Mouse (Mus musculus): ENCODE measurements at regions not wholly inside any gene's neighbourhood (a gene's known extent, or its start where the extent isn't known, plus 50 kb on each side); places are given as distances from the start of the nearest gene placed in this dataset.
"Not testable (repeated sequence)": the region's sequence is repeated elsewhere in the genome, so short reads cannot be mapped to it uniquely, and the experiment has no call there.

- POLR2A ChIA-PET: no interaction called here
- CTCF ChIA-PET: no interaction called here
These were observed 149.9 kb upstream of the Emcn start for GRCm38 (mm10) chr3:137191009-137191408.

- ChIA-PET POLR2A (no interaction called here), CTCF (interaction anchor here in 1 of 4 experiments (0.6 kb wide), 1 partner anchor 1875 kb away, joined by 3 read pairs; no protein-coding TSS in a partner anchor)
These were observed 147.0 kb upstream of the Emcn start for GRCm38 (mm10) chr3:137193873-137194272.

- ChIA-PET CTCF (no interaction called here), POLR2A (no interaction called here)
These were observed 129.2 kb upstream of the Emcn start for GRCm38 (mm10) chr3:137211667-137212066.

GRCm38 (mm10) chr3:137216036-137216435 lies 124.8 kb upstream of the Emcn start:
- POLR2A ChIA-PET: no interaction called here
- CTCF ChIA-PET: no interaction called here

- POLR2A ChIA-PET: no interaction called here
- CTCF ChIA-PET: no interaction called here
These were observed 123.6 kb upstream of the Emcn start for GRCm38 (mm10) chr3:137217245-137217644.

GRCm38 (mm10) chr3:137217926-137218325 lies 122.9 kb upstream of the Emcn start:
- POLR2A ChIA-PET: no interaction called here
- CTCF ChIA-PET: no interaction called here

GRCm38 (mm10) chr3:137226151-137226550 lies 114.7 kb upstream of the Emcn start:
- POLR2A ChIA-PET: no interaction called here
- CTCF ChIA-PET: no interaction called here

- ChIA-PET CTCF (interaction anchor here in 1 of 4 experiments (0.6 kb wide), 1 partner anchor 77 kb away, joined by 4 read pairs; no protein-coding TSS in a partner anchor), POLR2A (no interaction called here)
These were observed 113.6 kb upstream of the Emcn start for GRCm38 (mm10) chr3:137227122-137227838.

- CTCF ChIA-PET: no interaction called here
- POLR2A ChIA-PET: no interaction called here
These were observed 112.5 kb upstream of the Emcn start for GRCm38 (mm10) chr3:137228416-137228815.

GRCm38 (mm10) chr3:137242877-137243276 lies 98.0 kb upstream of the Emcn start:
- POLR2A ChIA-PET: no interaction called here

GRCm38 (mm10) chr3:137263907-137264306 lies 77.0 kb upstream of the Emcn start:
- ChIA-PET CTCF (no interaction called here), POLR2A (interaction anchor here in 2 of 4 experiments (0.5 to 1.1 kb wide), 2 partner anchors 9 to 191 kb away, joined by 3 read pairs; no protein-coding TSS in a partner anchor)

More at GRCm38 (mm10) chr3:137242877-137243276, 98.0 kb upstream of the Emcn start:
- CTCF ChIA-PET: no interaction called here

GRCm38 (mm10) chr3:137267752-137268151 lies 73.1 kb upstream of the Emcn start:
- POLR2A ChIA-PET: no interaction called here
- CTCF ChIA-PET: no interaction called here

- CTCF ChIA-PET: no interaction called here
- POLR2A ChIA-PET: no interaction called here
These were observed 65.4 kb upstream of the Emcn start for GRCm38 (mm10) chr3:137275444-137275843.

- CTCF ChIA-PET: interaction anchor here in 1 of 4 experiments (0.7 kb wide), 1 partner anchor 494 kb away, joined by 3 read pairs; no protein-coding TSS in a partner anchor
These were observed 61.6 kb upstream of the Emcn start for GRCm38 (mm10) chr3:137279284-137279683.

GRCm38 (mm10) chr3:137281052-137281451 lies 59.8 kb upstream of the Emcn start:
- POLR2A ChIA-PET: no interaction called here

More at GRCm38 (mm10) chr3:137279284-137279683, 61.6 kb upstream of the Emcn start:
- POLR2A ChIA-PET: no interaction called here

GRCm38 (mm10) chr3:137287558-137287957 lies 53.3 kb upstream of the Emcn start:
- CTCF ChIA-PET, POLR2A ChIA-PET: not testable (repeated sequence)

More at GRCm38 (mm10) chr3:137281052-137281451, 59.8 kb upstream of the Emcn start:
- CTCF ChIA-PET: no interaction called here

GRCm38 (mm10) chr3:137288301-137288942 lies 52.4 kb upstream of the Emcn start:
- CTCF ChIA-PET: no interaction called here
- POLR2A ChIA-PET: no interaction called here

GRCm38 (mm10) chr3:137288943-137289682 lies 51.8 kb upstream of the Emcn start:
- POLR2A ChIA-PET: interaction anchor here in 1 of 4 experiments (0.5 kb wide), 1 partner anchor 253 kb away, joined by 3 read pairs; no protein-coding TSS in a partner anchor
- CTCF ChIA-PET: no interaction called here

- ChIA-PET POLR2A (interaction anchor here in 1 of 4 experiments (0.5 kb wide), 1 partner anchor 254 kb away, joined by 3 read pairs; no protein-coding TSS in a partner anchor), CTCF (no interaction called here)
These were observed 51.2 kb upstream of the Emcn start for GRCm38 (mm10) chr3:137289683-137289984.
